Mouse (Mus musculus): ENCODE measurements around the gene A430005L14Rik.

Gene A430005L14Rik

DNA sequence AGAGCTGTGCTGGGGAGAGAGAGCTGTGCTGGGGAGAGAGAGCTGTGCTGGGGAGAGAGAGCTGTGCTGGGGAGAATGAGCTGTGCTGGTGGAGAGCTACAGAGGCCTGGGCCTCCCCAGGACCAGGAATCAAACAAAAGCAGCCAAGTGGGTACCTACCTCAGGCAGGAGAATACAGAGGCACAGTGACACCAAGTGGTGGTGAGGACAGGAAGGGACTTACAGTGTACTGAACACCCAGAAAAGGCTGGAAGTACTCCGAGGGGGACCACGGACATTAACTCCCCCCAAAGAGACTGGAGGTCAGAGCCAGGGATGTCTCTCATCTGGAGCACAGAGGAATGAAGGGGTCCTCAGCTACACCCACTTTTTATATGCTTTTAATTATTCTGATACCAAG, 11.0 kb downstream of the A430005L14Rik start:
- in situ Hi-C loops (cut with MboI, MseI): loop anchor here (25.0 kb wide), 1 partner anchor 1656 kb away; the partner anchor contains the start of gene Rnf207

DNA sequence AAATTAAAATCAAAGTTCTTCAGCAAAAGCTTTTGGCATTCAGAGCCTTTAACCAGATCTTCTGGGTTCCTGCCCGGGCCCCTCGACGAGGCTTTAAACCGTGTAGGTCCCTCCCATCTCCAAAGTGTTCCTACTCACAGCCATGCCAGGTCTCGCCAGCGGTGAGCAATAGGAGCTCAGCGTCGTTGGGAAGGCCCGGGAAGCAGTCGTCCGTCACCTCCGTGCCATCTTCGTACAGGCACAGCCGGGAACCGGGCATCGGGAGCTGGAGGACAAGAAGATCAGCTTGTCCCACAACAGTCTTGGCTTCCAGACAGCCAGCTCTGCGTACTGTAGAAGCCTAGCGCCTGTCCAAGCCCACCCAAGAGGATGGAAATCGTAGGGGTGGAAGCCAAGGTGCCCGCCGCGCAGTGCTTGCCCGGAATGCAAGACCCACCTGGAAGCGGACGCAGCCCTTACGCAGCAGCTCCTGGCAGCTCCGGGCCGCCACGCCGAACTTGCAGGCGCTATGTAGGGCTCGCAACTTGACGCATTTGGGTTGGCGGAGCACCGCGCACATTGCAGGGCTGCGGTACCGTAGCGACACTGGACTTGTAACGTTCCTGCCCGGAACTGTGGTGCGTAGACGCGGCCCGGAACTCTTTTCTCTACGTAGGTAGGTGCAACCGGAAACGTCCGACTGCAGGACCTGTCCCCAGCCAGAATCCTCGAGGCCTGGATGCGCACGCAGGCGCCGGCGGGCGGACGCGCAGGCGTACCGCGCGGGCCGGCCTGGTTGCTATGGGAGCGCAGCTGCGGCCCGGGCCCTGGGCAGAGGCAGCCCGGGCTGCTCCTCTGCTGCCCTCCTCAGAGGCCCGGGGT, 17.6 kb downstream of the A430005L14Rik start, which contains the start of the genes Dffb and Cep104:
Gene Dffb, minus strand, starts transcription at position 696 of the 861 bp plus-strand sequence.
Gene Cep104, plus strand, starts transcription at position 764 of the 861 bp plus-strand sequence.
- in situ Hi-C loops (cut with MboI, MseI): loop anchor here (5.0 to 25.0 kb wide), 2 partner anchors 163 to 1662 kb away; partner anchors contain the start of gene Rnf207

DNA sequence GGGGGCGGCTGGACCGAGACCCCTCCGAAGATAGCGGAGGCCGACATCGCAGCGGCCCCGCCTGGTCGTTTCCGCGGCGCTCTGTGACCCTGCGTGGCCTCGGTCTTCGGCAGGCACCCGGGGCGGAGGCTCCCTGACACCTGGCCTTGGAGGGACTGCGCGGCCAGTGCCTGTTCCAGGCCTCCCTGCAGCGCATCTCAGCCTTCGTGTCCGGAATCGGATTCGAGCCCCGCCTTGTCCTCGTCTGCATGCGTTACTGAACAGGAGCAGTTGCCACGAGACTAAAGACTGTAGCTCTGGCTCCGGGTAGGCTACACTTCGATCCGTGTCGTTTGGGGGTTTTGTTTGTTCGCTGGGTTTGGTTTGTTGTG, 18.2 kb downstream of the A430005L14Rik start:
- in situ Hi-C loops (cut with MboI, MseI): no loop called here

DNA sequence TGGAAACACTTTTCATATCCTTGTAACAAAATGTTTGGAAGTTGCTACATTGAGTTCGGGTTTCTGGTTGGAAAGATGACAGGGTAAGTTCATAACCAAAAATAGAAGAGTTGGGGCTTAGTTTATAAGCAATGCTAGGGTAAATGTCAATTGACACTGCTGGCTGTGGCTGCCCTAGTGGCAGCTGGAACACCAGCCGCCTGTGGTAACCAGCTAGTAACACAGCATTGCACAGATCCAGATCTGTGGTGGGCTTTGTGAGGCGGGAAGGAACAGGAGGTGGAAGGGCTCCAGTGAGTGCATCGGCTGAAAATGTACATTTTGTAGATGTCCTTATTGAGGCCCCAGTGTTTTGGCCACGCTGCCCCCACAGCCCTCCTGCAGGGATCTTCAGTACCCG, 18.7 kb downstream of the A430005L14Rik start:
- in situ Hi-C loops (cut with MboI, MseI): no loop called here

DNA sequence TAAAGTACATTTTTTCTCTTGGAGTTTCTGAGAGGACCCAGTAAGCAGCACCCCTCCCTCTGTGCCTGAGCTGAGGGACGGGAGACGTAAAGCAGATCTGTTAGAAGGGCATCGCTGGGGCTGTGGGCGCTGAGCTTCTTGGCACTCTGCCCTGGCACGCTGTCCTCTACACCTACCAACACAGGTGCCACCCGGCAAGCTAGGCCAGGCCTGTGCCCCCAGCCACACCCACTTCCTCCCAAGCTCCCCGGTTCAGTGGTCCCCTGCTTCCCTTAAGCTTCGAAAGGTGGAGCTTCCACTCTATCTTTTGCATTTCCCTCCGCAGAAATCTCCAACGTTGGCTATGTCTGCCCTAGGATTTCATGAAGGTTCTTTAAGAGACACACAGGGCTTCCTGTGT, 22.2 kb downstream of the A430005L14Rik start:
- in situ Hi-C loops (cut with MboI, MseI): no loop called here

DNA sequence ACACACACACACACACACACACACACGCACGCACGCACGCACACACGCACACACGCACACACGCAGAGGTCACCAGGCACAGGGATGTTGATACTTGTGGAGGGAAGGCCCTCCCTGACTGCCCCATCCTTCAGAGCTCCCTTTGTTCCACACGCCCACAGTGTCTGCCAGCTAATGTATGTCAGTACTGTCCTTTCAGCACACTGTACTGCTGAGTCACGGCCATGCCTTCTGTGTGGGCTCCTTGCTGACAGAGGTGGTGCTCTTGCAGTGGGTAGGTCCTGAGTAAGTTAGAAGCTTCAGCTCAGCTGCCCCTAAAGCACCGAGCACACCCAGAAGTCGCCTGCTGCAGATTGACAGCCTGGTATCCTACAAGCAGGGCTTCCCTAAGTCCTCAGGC, 23.4 kb downstream of the A430005L14Rik start:
- in situ Hi-C loops (cut with MboI, MseI): no loop called here

DNA sequence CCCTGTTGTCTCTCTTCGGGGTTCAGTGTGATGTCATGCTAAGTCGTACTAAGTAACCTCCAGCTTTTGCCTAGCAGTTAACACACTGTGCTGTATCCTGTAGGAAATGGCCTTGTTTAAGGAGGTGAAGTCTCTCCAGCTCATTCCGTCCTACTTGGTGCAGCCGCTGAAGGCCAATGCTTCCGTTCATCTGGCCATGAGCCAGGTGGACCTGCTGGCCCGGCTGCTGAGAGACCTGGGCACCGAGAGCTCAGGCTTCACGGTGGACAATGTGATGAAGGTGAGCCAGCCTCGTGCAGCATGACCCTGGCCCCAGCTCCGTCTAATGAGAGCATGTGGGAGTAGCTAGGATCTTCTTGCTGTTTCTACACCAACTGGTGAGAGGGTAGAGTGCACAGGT, 35.7 kb downstream of the A430005L14Rik start:
- in situ Hi-C loops (cut with MboI, MseI): no loop called here

DNA sequence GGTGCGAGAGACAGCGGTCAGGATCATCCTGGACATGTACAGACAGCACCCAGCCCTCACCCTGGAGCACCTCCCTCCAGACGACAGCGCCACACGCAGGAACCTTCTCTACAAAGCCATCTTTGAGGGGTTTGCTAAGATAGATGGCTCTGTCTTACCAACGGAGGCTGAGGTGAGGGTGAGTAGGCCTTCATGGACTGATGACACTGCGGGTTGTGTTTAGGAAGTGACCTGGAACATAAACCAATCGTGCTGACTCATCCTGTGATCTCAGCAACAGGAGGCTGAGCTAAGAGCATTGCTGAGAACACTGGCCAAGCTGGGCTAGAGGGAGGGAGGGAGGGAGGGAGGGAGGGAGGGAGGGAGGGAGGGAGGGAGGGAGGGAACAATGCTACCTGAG, 36.5 kb downstream of the A430005L14Rik start:
- in situ Hi-C loops (cut with MboI, MseI): no loop called here

DNA sequence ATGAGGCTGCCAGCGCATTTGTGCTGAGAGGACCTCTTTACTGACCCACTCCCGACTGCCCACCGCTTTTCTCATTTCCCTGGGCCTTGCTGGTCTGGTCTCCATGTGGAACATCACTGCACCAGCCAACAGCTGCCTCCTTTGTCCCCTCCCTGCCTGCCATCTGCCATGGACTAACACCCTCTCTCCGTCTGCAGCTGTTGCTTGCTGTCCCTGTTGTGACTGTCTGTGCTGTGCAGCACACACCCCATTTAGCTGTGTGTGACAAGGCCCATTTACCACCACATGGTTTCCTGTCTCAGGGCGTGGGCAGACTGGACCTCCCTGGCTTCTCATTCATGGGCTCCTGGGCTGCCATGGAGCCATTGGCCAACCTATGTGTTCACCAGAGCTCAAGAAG, 48.5 kb downstream of the A430005L14Rik start:
- in situ Hi-C loops (cut with MboI, MseI): no loop called here

DNA sequence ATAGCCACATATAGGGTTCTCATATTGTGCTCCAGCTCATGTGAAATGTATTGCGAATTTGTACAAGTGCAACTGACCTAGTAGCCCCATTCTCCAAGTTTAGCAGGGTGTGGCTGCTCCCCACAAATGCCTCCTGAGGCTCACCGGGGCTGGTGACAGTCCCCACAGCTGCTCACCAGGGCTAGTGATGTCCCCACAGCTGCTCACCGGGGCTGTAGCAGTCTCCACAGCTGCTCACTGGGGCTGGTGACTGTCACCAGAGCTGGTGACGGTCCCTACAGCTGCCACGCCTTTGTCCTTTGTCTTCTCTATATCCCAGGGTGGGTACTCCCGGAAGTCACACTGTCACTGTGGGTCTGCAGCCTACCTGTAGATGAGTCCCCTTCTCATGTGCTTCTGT, 49.2 kb downstream of the A430005L14Rik start:
- in situ Hi-C loops (cut with MboI, MseI): no loop called here

DNA sequence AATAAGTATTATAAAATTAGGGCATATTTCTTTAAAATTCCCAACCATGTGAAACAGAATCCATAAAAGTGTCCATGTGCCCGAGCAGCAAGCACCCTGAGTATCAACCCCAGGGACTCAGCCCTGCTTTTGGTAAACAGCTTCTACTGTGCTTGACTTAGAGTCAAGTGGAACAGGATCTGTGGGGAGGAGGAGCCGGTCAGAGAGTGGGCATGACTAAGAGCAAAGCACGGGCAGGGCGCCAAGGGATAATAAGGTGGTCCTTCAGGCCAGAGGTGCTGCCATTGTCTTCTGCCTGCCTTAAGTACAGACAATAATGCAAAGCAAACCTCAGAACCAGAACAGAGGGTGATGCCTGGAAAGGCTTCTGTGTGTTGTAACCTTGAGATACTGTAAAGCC, 50.7 kb downstream of the A430005L14Rik start:
- in situ Hi-C loops (cut with MboI, MseI): no loop called here

DNA sequence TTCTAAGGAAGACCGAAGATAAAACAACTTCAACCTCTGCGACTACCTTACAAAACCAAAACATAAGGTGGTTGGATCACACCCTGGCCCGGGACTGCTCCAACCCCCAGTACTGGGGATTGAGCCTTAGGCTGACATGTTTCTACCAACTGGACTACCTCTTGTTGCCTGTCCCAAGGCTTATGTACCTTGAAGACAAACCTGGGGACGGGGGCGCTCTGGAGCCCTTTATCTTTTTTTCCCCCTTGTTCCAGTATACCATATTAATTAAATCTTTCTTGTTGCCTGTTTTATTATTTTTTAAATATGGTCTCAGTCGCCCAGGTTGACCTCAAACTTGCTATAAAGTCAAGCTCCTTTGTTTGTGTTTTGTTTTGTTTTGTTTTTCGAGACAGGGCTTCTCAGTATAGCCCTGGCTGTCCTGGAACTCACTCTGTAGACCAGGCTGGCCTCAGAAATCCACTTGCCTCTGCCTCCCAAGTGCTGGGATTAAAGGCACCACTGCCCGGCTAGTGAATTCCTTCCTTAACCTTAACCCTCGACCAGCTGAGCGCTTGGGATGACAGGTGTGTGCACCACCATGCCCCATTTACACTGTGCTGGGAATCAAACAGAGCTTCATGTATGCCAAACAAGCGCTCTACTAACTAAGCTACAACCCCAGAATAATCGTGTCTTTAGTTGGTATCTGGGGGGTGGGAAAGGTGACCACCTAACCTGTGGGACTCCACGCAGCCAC, 54.0 kb downstream of the A430005L14Rik start:
- in situ Hi-C loops (cut with MboI, MseI): no loop called here

All from regulatory T cell (primary cell).